Mouse (Mus musculus) myocyte (in vitro differentiated cells): ENCODE data around the gene Capn12.

Source experiments
- MAX ChIP-seq: IDR thresholded peaks from one replicate; pipeline ENCODE4 v1.6.1; 2011; ENCODE audit warnings: low read depth, mild to moderate bottlenecking, control low read depth
- MYOD1 ChIP-seq, 3 experiments: IDR thresholded peaks; one replicate each; pipeline ENCODE4 v1.6.1; 2011; ENCODE audit warnings: control low read depth in 2 of 3, low read depth in 2 of 3, mild to moderate bottlenecking in 2 of 3, moderate library complexity in 1 of 3; ENCODE audit not compliant: insufficient read length in 2 of 3, control insufficient read depth in 1 of 3
- MYOG ChIP-seq, 3 experiments: IDR thresholded peaks; one replicate each; pipeline ENCODE4 v1.6.1; 2011; ENCODE audit warnings: control low read depth in 2 of 3, low read depth in 2 of 3, mild to moderate bottlenecking in 2 of 3; ENCODE audit not compliant: insufficient read length in 2 of 3, control insufficient read depth in 1 of 3, insufficient read depth in 1 of 3
- POLR2A ChIP-seq: IDR thresholded peaks from one replicate; pipeline ENCODE4 v1.6.1; 2011; ENCODE audit warnings: low read depth, mild to moderate bottlenecking, control low read depth, moderate library complexity; ENCODE audit not compliant: insufficient read length
- TCF12 ChIP-seq: IDR thresholded peaks from one replicate; pipeline ENCODE4 v1.6.1; 2011; ENCODE audit warnings: mild to moderate bottlenecking, control low read depth; ENCODE audit not compliant: poor library complexity, insufficient read depth, severe bottlenecking
- TCF3 ChIP-seq: IDR thresholded peaks from one replicate; pipeline ENCODE4 v1.6.1; 2011; ENCODE audit warnings: low read depth, control low read depth; ENCODE audit not compliant: insufficient read length
- USF1 ChIP-seq: IDR thresholded peaks from one replicate; pipeline ENCODE4 v1.6.1; 2011; ENCODE audit warnings: low read depth, mild to moderate bottlenecking, control low read depth, moderate library complexity

- TF ChIP-seq TCF3: no peak
- TF ChIP-seq MAX: no peak
- TF ChIP-seq POLR2A: no peak
- TF ChIP-seq TCF12: no peak
- TF ChIP-seq MYOD1 (IDR thresholded peaks at IDR 0.05; ENCODE audit: control insufficient read depth in 1 of 3, insufficient read length in 2 of 3, low read depth in 2 of 3): no peak
- no peak for TF ChIP-seq USF1
- no peak for TF ChIP-seq MYOG (IDR thresholded peaks at IDR 0.05; ENCODE audit: control insufficient read depth in 1 of 3, insufficient read depth in 1 of 3, insufficient read length in 2 of 3, low read depth in 2 of 3)
These were observed 35.3 kb downstream of the Capn12 start for GRCm38 (mm10) chr7:28916491-28916890.
